Mouse (Mus musculus) heart, embryonic 14.5 days (tissue): ENCODE measurements at regions not wholly inside any gene's neighbourhood (a gene's known extent, or its start where the extent isn't known, plus 50 kb on each side); places are given as distances from the start of the nearest gene placed in this dataset.

Source experiments
- ATAC-seq: fragments of 200-750 bp; cut with Nextera tagmentation; 2 replicates; pipeline ENCODE4 v1.8.0; 2017; ENCODE audit warnings: low read depth, moderate TSS enrichment; ENCODE audit not compliant: insufficient number of reproducible peaks, insufficient read depth, low FRiP score
- H3K27ac ChIP-seq, 2 experiments: fragments of 200-500 bp in 1 of 2; fragments of 300-500 bp in 1 of 2; sonication (generic) in 1 of 2; replicated peaks in 1 of 2; 2 replicates each; pipeline ENCODE4 v1.5.1; 2012 to 2014; ENCODE audit warnings: low read depth in 2 of 2, low read length in 2 of 2, control low read depth in 1 of 2, mild to moderate bottlenecking in 1 of 2, mixed read lengths in 1 of 2; ENCODE audit not compliant: control insufficient read depth in 1 of 2, insufficient read depth in 1 of 2
- H3K27me3 ChIP-seq: fragments of 300-500 bp; sonication (generic); 2 replicates; pipeline ENCODE4 v1.6.1; 2014; ENCODE audit warnings: mild to moderate bottlenecking, low read length, control low read depth; ENCODE audit not compliant: control insufficient read depth, insufficient read depth
- H3K36me3 ChIP-seq: fragments of 300-500 bp; sonication (generic); 2 replicates; pipeline ENCODE4 v1.6.1; 2014; ENCODE audit warnings: mild to moderate bottlenecking, control low read depth, low read length, mixed read lengths; ENCODE audit not compliant: control insufficient read depth, insufficient read depth
- H3K4me1 ChIP-seq, 2 experiments: fragments of 200-500 bp in 1 of 2; fragments of 300-500 bp in 1 of 2; sonication (generic) in 1 of 2; 2 replicates each; pipeline ENCODE4 v1.6.1; 2012 to 2014; ENCODE audit warnings: low read length in 2 of 2, control low read depth in 1 of 2, mixed read lengths in 1 of 2; ENCODE audit not compliant: control insufficient read depth in 2 of 2, insufficient read depth in 2 of 2
- H3K4me2 ChIP-seq: fragments of 300-500 bp; sonication (generic); 2 replicates; pipeline ENCODE4 v1.6.1; 2014; ENCODE audit warnings: mild to moderate bottlenecking, low read length
- H3K4me3 ChIP-seq, 2 experiments: fragments of 200-500 bp in 1 of 2; fragments of 300-500 bp in 1 of 2; sonication (generic) in 1 of 2; 2 replicates each; pipeline ENCODE4 v1.5.1; 2012 to 2014; ENCODE audit warnings: low read length in 2 of 2, mild to moderate bottlenecking in 2 of 2, control low read depth in 1 of 2, low read depth in 1 of 2, moderate library complexity in 1 of 2; ENCODE audit not compliant: control insufficient read depth in 1 of 2, insufficient read depth in 1 of 2
- H3K9ac ChIP-seq: fragments of 300-500 bp; sonication (generic); 2 replicates; pipeline ENCODE4 v1.6.1; 2014; ENCODE audit warnings: mild to moderate bottlenecking, low read length
- H3K9me3 ChIP-seq: fragments of 300-500 bp; sonication (generic); 2 replicates; pipeline ENCODE4 v1.6.1; 2016; ENCODE audit warnings: low read length, control low read depth; ENCODE audit not compliant: control insufficient read depth
- WGBS: fragments of 180-500 bp; shearing (Covaris S2); extraction: QIAGEN DNeasy Blood & Tissue Kit; methylation state at CpG from one replicate; pipeline ENCODE4 v1.1.7; 2014; 5-methylcytosine and 5-hydroxymethylcytosine counted together

DNA sequence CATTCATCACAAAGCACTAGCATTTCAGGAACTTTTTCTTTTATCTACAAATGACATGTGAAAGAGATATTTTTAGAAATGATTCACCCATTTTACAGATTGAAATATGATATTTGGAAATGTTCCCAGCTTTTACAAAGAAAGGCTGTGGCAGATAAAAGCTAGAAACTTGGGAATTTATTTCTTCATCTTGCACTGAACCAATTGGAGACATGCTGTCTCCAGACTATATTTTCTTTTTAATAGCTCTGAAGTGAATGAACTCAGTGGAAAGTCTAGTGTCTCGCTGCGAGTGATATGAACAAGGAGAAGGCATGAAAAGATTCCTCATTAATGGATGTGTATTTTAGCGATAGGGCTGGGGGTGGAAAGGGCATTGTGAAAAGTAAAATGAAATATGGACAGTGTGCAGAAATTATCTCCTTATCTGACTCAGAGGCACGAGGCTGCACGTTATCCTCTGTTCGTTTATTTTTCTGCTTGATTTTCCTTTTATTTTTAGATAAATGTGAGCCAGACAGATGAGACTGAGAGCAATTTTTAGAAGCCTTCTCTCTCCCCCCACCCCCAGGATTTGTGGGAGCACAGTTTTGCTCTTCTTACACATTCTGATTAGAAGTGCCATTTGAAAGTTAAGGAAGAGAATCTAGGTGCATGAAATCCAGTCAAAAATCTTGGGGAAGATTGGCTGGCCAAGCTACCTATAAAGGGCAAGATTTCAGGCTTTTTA lies 96.0 kb upstream of the Tcf21 start:
- no peak for ATAC-seq
- Histone ChIP-seq H3K4me1 (no peaks in the 10 kb centered on the region), H3K27me3 (no peaks in the 10 kb centered on the region), H3K9me3 (no peaks in the 10 kb centered on the region), H3K4me2 (no peak overlapping the region), H3K27ac (no peak overlapping the region), H3K4me3 (no peak overlapping the region), H3K36me3 (no peaks in the 10 kb centered on the region), H3K9ac (no peak overlapping the region)
- WGBS: 47% methylated on average over 6 of the region's 6 CpGs

DNA sequence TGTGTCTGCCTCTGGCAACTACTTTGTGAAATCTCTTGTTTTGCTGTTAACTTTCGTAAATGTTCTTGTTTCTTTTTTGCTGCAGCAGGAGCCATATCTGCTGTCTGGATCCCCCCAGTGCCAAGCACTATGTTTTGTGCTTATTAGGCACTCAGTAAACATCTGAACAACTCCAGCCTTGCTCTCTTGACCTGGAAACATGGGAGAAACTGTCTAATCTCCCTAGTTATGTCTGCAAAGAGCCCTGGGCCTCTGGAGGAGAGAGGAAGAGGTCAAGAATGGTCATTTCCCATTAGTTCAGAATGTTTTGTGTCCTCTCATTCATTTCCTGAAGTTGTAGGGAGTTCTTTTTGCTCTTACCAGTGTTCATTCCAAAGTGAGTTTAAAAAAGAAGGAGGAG lies 93.1 kb upstream of the Tcf21 start:
- no peak overlapping the region for H3K4me3 ChIP-seq
- no peaks in the 10 kb centered on the region for H3K27me3 ChIP-seq
- no peaks in the 10 kb centered on the region for H3K36me3 ChIP-seq
- no peak for ATAC-seq
- no peaks in the 10 kb centered on the region for H3K9me3 ChIP-seq
- 62% methylated on average over 1 of the region's 1 CpGs for WGBS
- no peak overlapping the region for H3K9ac ChIP-seq
- no peak overlapping the region for H3K27ac ChIP-seq
- no peak overlapping the region for H3K4me2 ChIP-seq
- no peaks in the 10 kb centered on the region for H3K4me1 ChIP-seq

DNA sequence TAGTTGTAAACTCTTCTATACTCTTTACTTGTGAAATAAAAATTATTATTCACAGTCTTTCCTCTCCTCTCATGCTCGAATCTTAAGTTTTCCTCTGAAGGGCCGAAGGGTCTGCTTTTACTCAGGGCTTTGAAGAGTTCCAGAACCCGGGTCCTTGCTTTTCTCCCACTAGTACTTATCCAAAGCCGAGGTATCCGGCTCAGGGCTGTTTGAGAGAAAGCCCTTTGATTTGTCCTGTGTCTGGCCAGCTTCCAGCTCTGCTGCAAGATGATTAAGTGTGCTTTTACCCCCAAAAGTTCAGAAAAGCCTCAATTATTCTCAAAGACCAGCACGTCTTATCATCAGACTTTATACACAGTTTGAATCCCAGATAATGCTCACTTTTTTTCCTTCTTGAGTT lies 88.7 kb upstream of the Tcf21 start:
- H3K27ac ChIP-seq: no peak overlapping the region
- WGBS: 26% methylated on average over 6 of the region's 6 CpGs
- no peak for ATAC-seq

DNA sequence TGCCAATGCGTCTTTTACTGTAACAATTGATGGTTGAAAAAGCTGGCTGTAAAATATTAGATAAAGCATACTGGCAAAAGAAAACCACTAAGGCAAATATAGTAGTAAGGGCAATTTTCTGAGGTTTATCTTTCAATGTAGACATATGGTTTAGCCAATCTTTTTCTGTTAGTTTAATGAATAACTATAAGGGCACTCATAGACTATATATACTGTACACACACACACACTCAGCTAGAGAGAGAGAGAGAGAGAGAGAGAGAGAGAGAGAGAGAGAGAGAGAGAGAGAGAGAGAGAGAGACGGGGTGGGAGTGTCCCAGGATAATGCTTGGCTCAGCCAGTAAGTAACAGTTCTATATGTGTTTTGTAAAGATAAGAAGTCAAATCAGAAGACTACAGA lies 85.3 kb upstream of the Tcf21 start:
- no peak overlapping the region for H3K27ac ChIP-seq
- H3K9me3 ChIP-seq: no peaks in the 10 kb centered on the region
- no peaks in the 10 kb centered on the region for H3K4me1 ChIP-seq
- no peak overlapping the region for H3K9ac ChIP-seq
- no peaks in the 10 kb centered on the region for H3K27me3 ChIP-seq
- no peak for ATAC-seq
- H3K4me2 ChIP-seq: no peak overlapping the region
- WGBS: 80% methylated on average over 2 of the region's 2 CpGs
- H3K36me3 ChIP-seq: no peaks in the 10 kb centered on the region
- no peak overlapping the region for H3K4me3 ChIP-seq

More for the DNA sequence above, 88.7 kb upstream of the Tcf21 start:
- no peak overlapping the region for H3K4me2 ChIP-seq
- H3K27me3 ChIP-seq: no peaks in the 10 kb centered on the region
- no peak overlapping the region for H3K4me3 ChIP-seq
- H3K36me3 ChIP-seq: no peaks in the 10 kb centered on the region
- no peaks in the 10 kb centered on the region for H3K4me1 ChIP-seq
- H3K9me3 ChIP-seq: no peaks in the 10 kb centered on the region
- H3K9ac ChIP-seq: no peak overlapping the region

DNA sequence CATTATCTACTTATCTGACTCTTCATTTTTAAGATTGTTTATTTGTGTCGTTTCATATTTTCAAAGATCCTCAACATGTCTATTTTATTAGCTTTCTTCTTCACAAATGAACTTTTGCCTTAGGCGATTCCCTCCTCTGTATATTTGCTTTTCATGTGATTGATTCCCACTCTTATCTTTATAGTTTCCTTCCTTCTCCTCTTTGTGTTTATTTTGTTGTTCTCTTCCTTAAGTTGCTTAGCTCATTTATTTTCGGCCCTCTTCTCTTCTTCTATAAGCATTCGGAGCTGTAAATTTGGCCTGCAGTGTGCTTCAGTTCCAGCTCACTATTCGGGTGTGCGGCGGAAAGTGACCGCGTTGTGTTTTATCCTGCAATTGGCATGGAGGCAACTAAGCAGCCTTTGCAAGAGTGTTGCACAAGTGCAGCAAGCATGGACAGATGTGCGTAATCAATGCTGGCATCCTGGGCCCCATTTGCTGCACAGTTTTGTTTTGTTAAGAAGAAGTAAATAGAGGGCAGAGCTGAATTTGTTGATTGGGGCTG lies 73.5 kb upstream of the Tcf21 start:
- Histone ChIP-seq H3K27me3 (no peaks in the 10 kb centered on the region), H3K4me2 (no peak overlapping the region), H3K9me3 (no peaks in the 10 kb centered on the region), H3K36me3 (no peaks in the 10 kb centered on the region), H3K27ac (no peak overlapping the region), H3K4me1 (no peaks in the 10 kb centered on the region), H3K4me3 (no peak overlapping the region), H3K9ac (no peak overlapping the region)
- no peak for ATAC-seq
- 70% methylated on average over 10 of the region's 10 CpGs for WGBS

DNA sequence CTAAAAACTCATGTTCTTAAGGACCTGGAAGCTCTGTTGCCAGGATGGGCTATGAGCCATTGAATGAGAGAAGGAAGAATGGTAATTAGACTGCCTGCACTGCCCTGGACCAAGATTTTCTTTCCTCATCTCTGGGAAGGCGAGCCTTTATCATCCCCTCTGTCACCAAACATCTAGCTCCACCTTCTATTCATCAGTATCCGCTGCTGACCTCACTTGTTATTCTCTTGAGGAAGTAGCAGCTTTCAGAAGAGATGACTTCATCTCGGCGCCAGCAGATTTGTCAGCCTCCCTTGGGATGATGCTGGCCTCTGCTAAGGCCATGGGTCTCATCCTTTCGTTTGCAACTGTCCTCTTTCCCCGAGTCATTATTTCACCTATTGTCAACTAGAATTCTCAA lies 67.5 kb upstream of the Tcf21 start:
- H3K27me3 ChIP-seq: no peaks in the 10 kb centered on the region
- 44% methylated on average over 6 of the region's 6 CpGs for WGBS
- no peaks in the 10 kb centered on the region for H3K9me3 ChIP-seq
- no peak overlapping the region for H3K4me2 ChIP-seq
- no peak overlapping the region for H3K4me3 ChIP-seq
- no peaks in the 10 kb centered on the region for H3K4me1 ChIP-seq
- no peak overlapping the region for H3K9ac ChIP-seq
- no peak for ATAC-seq
- peak overlapping the region; percentile 39 to 51; a peak in 2 of 4 replicates for H3K27ac ChIP-seq
- no peaks in the 10 kb centered on the region for H3K36me3 ChIP-seq

DNA sequence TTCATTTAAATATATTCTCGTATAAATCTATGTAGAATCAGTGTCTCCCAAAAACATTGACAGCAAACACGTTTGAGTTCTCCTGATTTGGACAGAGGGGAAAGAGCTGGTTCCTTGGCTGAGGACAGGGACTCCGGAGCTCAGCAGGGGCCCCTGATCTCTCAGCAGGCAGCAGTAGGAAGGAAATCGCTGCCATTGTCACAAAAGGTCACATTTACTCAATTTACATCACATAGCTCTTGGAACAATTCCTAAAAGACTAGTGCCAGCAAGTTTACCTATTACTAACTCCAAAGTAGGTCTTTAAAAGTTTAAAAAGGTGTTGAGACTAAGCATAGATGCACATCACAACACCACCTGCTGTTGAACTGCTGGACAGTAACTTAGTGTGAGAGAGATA lies 59.7 kb upstream of the Tcf21 start:
- no peak for ATAC-seq
- H3K4me1 ChIP-seq: no peaks in the 10 kb centered on the region
- H3K9ac ChIP-seq: no peak overlapping the region
- no peaks in the 10 kb centered on the region for H3K9me3 ChIP-seq
- H3K36me3 ChIP-seq: no peaks in the 10 kb centered on the region
- 28% methylated on average over 4 of the region's 4 CpGs for WGBS
- no peak overlapping the region for H3K4me3 ChIP-seq
- H3K27me3 ChIP-seq: no peaks in the 10 kb centered on the region
- H3K4me2 ChIP-seq: no peak overlapping the region
- H3K27ac ChIP-seq: no peak overlapping the region
